Mouse (Mus musculus) liver, adult 2 months (tissue): ENCODE results near the gene Epm2aip1.

ENCODE experiments used
- CTCF ChIP-seq: fragments of 200-500 bp; IDR thresholded peaks from 2 replicates; pipeline ENCODE4 v1.5.1; 2011; ENCODE audit warnings: low read depth, low read length, control low read depth
- POLR2A ChIP-seq: fragments of 200-500 bp; IDR thresholded peaks from 2 replicates; pipeline ENCODE4 v1.6.1; 2011; ENCODE audit warnings: low read length, control low read depth; ENCODE audit not compliant: insufficient read depth; ENCODE audit errors: extremely low read depth

DNA sequence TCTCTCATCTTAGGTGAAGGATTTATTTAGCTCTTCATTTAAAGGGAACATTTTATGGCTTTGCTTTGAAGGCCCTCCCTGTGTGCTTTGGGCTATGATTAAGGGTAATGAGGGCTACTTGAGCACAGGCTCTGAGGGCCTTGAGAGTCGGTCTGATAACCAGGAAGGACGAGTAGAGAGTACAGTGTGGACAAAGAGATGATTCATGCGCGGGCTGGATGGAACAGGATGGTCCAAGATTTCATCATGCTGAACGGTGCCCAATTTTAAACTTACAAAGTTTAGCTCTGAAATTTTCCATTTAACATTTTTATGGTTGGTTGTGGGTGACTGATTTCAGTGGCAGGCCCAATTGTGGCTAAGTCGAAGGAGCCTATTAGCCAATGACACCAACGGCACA, 34.4 kb downstream of the Epm2aip1 start:
- TF ChIP-seq POLR2A (no peak), CTCF (no peak)
